Mouse (Mus musculus): ENCODE measurements around the gene Gcnt3.

Gcnt3 gene

DNA sequence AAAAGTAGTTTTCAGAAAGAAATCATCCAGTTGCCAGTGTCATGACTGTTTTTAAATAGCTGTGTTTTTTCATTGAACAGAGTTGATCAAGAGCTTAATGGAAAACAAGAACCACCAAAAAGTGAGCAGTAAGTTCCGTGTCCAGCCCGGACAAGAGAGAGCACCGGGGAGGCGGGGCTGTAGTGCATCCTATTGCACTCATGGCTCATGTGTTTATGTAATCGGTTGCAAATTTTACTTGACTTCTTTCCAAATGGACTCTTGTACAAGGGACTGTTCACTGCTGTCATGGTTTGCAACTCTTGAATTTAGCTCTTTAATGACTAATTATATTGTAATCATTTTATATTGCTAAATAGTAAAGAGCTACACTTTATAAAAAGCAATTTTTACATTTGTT is 30.9 kb downstream of the Gcnt3 start:
- DNase-seq (ENCODE audit: low read depth, low spot score), result no peak

DNA sequence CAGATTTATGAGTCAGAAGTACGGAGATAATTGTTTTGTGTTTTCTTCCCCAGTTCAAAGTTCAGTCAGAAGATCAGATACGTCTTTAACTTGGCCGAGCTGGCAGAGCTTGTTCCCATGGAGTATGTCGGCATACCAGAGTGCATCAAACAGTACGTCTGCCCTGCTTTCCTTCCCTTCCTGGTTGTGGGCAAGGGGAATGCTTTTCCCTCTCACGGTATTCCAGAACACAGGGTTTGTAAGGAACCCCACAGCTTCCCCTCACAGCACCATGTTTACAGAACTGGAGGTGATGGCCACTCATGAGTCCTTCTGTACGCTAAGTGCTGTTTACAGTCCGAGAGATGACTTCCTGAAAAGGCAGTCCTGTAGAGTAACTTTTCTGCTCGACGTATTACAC is 34.4 kb downstream of the Gcnt3 start:
- no peak for DNase-seq (ENCODE audit: low read depth, low spot score)

DNA sequence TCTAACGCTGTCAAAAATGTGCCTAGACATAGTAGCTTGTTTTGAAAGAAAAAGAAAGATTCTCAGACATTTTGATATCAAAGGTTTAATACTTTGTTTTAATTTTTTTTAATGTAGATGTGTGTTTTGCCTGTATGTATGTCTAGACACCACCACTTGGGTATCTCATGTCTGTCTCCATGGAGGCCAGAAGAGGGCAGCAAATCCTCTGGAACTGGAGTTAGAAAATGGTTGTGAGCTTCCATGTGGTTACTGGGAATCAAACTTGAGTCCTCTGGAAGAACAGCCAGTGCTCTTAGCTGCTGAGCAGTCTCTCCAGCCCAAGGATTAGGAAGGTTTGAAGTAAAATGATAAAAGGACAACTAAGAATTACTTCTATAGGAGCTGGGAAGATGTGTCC is 38.6 kb downstream of the Gcnt3 start:
- no peak for DNase-seq (ENCODE audit: low read depth, low spot score)

DNA sequence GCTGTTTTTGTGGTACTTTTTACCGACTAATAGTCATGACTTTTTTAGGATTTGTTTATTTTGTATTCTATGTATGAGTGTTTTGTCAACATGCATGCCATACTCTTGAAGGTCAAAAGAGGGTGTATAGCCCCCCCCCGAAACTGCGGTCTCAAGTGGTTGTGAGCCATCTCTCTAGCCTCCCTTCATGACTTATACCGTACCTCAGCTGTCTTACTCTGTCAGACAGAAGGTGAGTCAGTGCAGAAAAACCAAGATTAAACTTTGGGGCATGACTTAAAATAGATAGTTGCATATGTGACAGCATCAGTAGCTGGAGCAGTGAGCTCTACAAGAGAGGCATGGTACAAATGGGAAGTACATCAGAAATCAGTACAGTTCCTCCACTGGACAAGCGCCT is 43.3 kb downstream of the Gcnt3 start:
- no peak for DNase-seq (ENCODE audit: low read depth, low spot score)

DNA sequence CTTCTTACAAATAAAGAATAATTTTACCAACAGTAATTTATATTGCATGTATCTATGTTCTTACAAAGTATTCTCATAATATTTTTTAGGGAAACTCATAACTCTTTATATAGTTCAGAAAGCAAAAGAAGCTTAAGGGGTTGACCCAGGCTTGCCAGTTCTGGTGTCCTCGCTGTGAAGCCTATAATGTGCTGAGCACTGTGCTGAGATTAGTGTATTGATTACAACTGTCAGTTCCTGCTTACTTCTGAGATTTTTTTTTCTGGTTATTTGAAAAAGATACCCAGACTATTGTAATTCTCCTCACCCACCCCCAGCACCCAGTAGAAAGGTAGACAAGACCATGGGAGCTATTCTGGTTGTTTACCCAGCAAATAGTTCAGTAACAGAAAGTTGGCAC is 44.4 kb downstream of the Gcnt3 start:
- DNase-seq (ENCODE audit: low read depth, low spot score), result no peak

DNA sequence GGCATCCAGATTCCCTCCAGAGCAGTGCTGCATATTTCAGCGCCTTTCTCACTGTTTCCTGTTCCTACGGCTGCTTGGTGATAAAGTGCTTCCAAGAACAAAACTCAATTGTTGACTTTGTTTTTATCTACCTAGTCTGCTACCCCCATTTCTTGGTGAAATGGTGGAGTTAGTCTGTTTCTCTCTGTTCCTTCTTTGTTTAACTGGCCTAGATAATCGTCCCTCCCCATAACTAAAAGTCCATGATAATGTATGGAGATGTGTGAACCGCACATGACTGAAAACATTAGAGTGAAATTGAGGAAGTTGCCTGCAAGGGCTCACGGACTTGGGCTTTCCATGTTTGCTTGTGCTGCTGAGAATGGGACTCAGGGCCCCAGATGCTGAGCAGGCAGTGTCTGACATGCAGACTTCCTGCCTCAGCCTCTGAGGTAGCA is 45.0 kb downstream of the Gcnt3 start:
- no peak for DNase-seq (ENCODE audit: low read depth, low spot score)

DNA sequence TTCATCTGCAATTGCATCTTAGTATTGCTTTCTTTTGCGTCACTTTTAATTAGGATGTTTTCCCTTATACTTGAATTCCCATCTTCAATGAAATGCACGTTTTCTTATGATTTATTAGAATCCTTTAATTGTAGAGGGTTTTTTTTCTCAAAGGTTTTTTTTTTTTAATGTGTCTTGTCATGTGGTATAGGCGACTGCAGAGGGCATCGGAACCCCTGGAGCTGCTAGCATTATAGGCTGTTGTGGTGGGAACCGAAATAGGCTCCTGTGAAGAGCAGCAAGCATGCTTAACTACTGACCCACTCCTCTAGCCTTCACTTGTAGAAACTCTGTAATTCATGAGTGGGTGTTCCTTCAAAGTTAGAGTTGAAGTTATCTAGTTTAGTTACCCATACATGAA is 47.5 kb downstream of the Gcnt3 start:
- no peak for DNase-seq (ENCODE audit: low read depth, low spot score)

DNA sequence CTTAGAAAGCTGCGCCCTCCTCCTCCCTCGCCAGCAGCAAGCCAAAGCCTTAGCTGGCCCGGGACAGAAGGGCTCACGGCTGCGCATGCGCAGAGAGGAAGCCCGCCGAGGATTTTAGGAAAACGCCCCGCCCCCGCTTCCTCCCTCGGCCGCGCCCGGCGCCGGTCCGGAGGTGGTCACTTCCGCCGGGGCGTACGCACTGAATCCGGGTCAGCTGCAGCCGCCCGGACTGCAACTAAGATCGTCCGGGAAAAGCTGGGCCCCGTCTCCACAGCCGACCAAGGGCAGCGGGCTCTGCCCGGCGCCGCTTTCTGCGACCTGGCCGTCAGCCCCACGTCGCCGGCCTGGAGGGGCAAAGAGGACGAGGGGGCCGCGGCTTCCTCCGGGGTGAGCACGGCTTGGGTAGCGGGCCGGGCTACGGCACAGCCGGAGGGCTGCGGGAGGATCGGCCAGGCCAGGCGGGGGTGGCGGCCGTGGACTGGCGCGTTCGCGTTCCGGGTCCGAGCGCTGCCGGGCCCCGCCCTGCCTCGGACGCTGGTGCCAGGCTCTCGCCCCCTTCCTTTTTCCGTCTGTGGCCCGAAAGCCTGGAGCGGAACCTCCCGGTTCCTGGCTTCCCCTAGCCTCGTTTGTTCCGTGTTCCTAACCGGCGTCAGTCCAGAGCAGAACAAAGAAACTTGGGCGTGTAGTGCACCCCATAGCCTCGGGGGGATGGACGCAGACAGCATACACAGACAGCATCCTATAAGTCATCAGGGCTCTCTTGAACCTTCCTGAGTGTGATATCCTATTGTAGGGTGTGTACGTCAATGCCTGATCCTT is 48.4 kb downstream of the Gcnt3 start, which contains the start of gene Bnip2:
Gene Bnip2 (plus strand): TSS at position 164 of the 819 bp plus-strand sequence.
- peak; percentile 95 for DNase-seq (ENCODE audit: low read depth, low spot score)

DNA sequence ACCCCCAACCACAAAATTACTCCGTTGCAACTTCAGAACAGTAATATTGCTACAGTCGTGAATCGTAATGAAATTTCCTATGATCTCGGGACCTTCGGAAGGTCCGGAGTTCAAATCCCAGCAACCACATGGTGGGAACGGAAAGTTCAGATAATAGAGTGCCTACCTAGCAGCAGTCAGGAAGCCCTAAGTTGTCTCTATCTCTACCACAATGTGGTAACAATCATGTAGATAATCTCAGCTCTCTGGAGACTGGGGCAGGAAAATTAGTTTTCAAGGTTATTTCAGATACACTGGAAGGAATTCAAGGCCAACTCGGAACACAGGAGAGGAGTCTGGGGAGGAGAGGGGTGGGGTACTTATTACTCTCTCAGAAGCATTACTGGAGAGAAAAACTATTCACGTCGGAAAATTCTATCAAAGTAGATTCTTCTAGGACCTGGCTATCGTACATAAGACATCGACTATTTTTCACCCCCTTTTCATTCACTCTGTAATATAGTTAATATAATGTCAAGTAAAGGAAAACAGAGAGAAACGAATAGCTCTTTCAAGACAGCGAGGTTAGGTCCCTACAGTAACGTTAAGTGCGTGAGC is 49.1 kb downstream of the Gcnt3 start:
- DNase-seq (ENCODE audit: low read depth, low spot score), result no peak

DNA sequence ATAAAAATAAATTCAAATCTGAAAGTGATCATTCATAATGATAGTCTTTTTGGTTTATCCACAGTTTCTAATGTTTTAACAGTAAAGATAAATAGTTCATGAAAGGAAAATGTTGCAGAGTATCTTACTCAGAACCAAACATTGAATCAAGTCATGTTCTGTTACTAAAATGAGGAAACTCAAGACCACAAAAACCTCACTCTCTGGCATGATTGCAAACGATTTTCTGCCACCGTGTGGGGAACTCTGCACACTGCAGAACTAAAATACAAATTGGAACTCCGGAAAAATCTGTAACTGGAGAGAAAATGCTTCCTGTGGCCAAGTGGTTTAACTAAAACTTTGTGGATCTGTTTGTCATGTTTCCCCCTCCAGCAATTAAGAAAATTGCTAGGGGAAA is 50.3 kb downstream of the Gcnt3 start:
- peak; percentile 34 for DNase-seq (ENCODE audit: low read depth, low spot score)

DNA sequence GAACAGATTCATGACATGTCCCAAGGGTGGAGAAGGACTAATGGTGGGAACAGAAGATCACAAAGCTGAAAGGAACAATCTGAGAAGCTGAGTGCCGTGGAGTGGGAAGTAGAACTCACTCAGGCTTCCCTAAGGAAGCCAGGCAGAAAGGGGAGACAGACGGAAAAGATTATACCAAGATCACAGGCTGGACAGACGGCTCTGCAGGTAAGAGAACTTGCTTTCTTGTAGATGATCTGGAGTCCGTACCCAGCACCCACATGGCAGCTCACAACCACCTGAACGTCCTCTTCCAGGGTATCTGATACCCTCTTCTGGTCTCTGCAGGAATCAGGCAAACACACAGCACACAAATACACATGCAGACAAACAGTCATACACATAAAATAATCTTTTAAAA is 51.3 kb downstream of the Gcnt3 start:
- DNase-seq (ENCODE audit: low read depth, low spot score), result no peak

DNA sequence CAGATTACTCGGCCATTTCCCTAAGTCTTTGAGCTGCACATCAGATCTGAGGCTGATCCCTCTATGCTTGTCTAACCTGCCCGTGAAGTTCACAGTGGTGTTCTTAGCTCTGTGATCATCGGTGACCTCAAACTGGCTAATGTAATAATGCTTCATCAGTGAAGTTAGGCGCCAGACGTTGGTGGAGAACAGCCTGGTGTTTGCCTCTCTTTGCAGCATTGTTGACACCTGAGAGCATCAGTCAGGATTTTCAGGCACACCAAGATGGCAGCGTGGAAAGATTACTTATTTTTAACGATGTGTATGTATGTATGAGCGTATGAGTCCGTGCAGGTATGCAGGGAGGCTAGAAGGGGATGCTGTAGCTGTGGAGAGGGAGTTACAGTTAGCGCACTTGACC is 51.8 kb downstream of the Gcnt3 start:
- DNase-seq (ENCODE audit: low read depth, low spot score), result no peak

DNA sequence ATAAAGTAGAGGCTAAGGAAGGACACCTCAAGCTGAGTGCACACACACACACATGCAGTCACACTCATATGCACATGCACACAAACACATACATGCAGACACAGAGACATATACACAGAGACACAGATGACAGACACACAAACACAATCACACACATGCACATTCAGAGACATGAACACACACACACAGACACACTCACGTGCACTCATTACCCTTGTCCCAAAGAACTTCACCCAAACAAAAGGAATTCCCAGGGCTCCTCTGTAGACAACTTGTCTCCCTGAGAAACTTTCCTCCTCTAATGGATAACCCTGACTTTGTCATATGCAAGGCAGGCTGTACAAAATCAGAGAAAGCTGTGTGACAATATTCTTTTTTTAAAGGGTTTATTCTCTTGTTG is 52.4 kb downstream of the Gcnt3 start:
- no peak for DNase-seq (ENCODE audit: low read depth, low spot score)

Data from skeletal muscle tissue, adult 2 months (tissue).